Mouse (Mus musculus) heart, adult 8-10 months (tissue): ENCODE data around the gene Tmem131l. TPM values are rescaled to one million over a fixed set of nuclear protein-coding genes. Genes with fewer than 3 reads are reported as not detected.
A peak's percentile ranks its signal among the peaks of the same experiment; 100 is the strongest.
"Not testable (repeated sequence)": the region's sequence is repeated elsewhere in the genome, so short reads cannot be mapped to it uniquely, and the experiment has no call there.

Experiments used
- DNase-seq: peaks from one replicate; pipeline ENCODE4 v3.0.0; 2022; ENCODE audit warnings: low spot score
- total RNA-seq, 4 experiments: library from RNA; stranded (reverse); gene quantifications; 2 replicates each; pipeline ENCODE4 v1.2.4; 2022

Tmem131l gene
- total RNA-seq, 4 experiments from 2014 or later, result 17.6 to 25.0 (median 21.0) TPM

GRCm38 (mm10) chr3:83867026-83867425 lies 172.9 kb downstream of the Tmem131l start:
- DNase-seq, result not testable (repeated sequence)

GRCm38 (mm10) chr3:83865216-83865615 lies 174.8 kb downstream of the Tmem131l start:
- peak; percentile 24 for DNase-seq

- DNase-seq, result no peak
Observed at GRCm38 (mm10) chr3:83864064-83864548, 175.9 kb downstream of the Tmem131l start.

GRCm38 (mm10) chr3:83862956-83863355 lies 177.0 kb downstream of the Tmem131l start:
- peak; percentile 89 for DNase-seq

GRCm38 (mm10) chr3:83859595-83859994 lies 180.4 kb downstream of the Tmem131l start:
- no peak for DNase-seq

- DNase-seq, result no peak
Observed at GRCm38 (mm10) chr3:83859071-83859470, 180.9 kb downstream of the Tmem131l start.

- DNase-seq, result no peak
Observed at GRCm38 (mm10) chr3:83857621-83858020, 182.4 kb downstream of the Tmem131l start.

- DNase-seq, result no peak
Observed at GRCm38 (mm10) chr3:83855643-83856042, 184.3 kb downstream of the Tmem131l start.

- DNase-seq, result no peak
Observed at GRCm38 (mm10) chr3:83849341-83849740, 190.6 kb downstream of the Tmem131l start.

Other genes with a start within 250 kb of the Tmem131l start
- gene Tlr2, start 198.4 kb downstream of the Tmem131l start, total RNA-seq, result 1 to 10 TPM; 2.3 to 2.5 (median 2.3) TPM
- 1 to 10 TPM; 1.9 to 3.4 (median 2.3) TPM for gene Mnd1, start 115.6 kb upstream of the Tmem131l start, total RNA-seq
- gene Gm6525, start 133.9 kb upstream of the Tmem131l start, total RNA-seq, result not detected